Mouse (Mus musculus): ENCODE data around the gene Hoxd9. TPM values are rescaled to one million over a fixed set of nuclear protein-coding genes. Genes with fewer than 3 reads are reported as not detected.

Hoxd9 gene
- polyA plus RNA-seq, 1 experiment: 0.15 TPM

- WGBS: 4% methylated on average over 78 of the region's 78 CpGs
- no peak for DNase-seq (ENCODE audit: low read depth, low spot score)
Observed at GRCm38 (mm10) chr2:74681594-74682531, 15.7 kb upstream of the Hoxd9 start.

GRCm38 (mm10) chr2:74682796-74683195, 14.7 kb upstream of the Hoxd9 start:
- DNase-seq (ENCODE audit: low read depth, low spot score): no peak
- WGBS: 3% methylated on average over 51 of the region's 51 CpGs

GRCm38 (mm10) chr2:74683471-74683951, 14.0 kb upstream of the Hoxd9 start:
- 4% methylated on average over 18 of the region's 18 CpGs for WGBS
- no peak for DNase-seq (ENCODE audit: low read depth, low spot score)

GRCm38 (mm10) chr2:74684106-74684505, 13.4 kb upstream of the Hoxd9 start:
- 30% methylated on average over 12 of the region's 12 CpGs for WGBS
- DNase-seq (ENCODE audit: low read depth, low spot score): no peak

- 48% methylated on average over 4 of the region's 4 CpGs for WGBS
- no peak for DNase-seq (ENCODE audit: low read depth, low spot score)
Observed at GRCm38 (mm10) chr2:74685059-74685603, 12.4 kb upstream of the Hoxd9 start.

GRCm38 (mm10) chr2:74686301-74686987, 11.1 kb upstream of the Hoxd9 start:
- 12% methylated on average over 17 of the region's 17 CpGs for WGBS
- no peak for DNase-seq (ENCODE audit: low read depth, low spot score)

- no peak for DNase-seq (ENCODE audit: low read depth, low spot score)
Observed at GRCm38 (mm10) chr2:74686988-74687697, 10.4 kb upstream of the Hoxd9 start.

GRCm38 (mm10) chr2:74687698-74688555, 9.6 kb upstream of the Hoxd9 start:
- WGBS: 13% methylated on average over 31 of the region's 31 CpGs
- no peak for DNase-seq (ENCODE audit: low read depth, low spot score)

More at GRCm38 (mm10) chr2:74686988-74687697, 10.4 kb upstream of the Hoxd9 start:
- 11% methylated on average over 27 of the region's 27 CpGs for WGBS

- 23% methylated on average over 12 of the region's 12 CpGs for WGBS
- no peak for DNase-seq (ENCODE audit: low read depth, low spot score)
Observed at GRCm38 (mm10) chr2:74688795-74689573, 8.5 kb upstream of the Hoxd9 start.

GRCm38 (mm10) chr2:74689574-74690337, 7.8 kb upstream of the Hoxd9 start:
- 7% methylated on average over 24 of the region's 24 CpGs for WGBS
- DNase-seq (ENCODE audit: low read depth, low spot score): no peak

GRCm38 (mm10) chr2:74690338-74690716, 7.2 kb upstream of the Hoxd9 start:
- DNase-seq (ENCODE audit: low read depth, low spot score): no peak
- WGBS: 23% methylated on average over 8 of the region's 8 CpGs

- WGBS: 9% methylated on average over 56 of the region's 56 CpGs
- no peak for DNase-seq (ENCODE audit: low read depth, low spot score)
Observed at GRCm38 (mm10) chr2:74691022-74691951, 6.2 kb upstream of the Hoxd9 start, which contains the start of gene Hoxd10. Gene Hoxd10, plus strand, starts transcription at chr2:74691924.

- WGBS: 10% methylated on average over 35 of the region's 35 CpGs
- no peak for DNase-seq (ENCODE audit: low read depth, low spot score)
Observed at GRCm38 (mm10) chr2:74691995-74692807, 5.3 kb upstream of the Hoxd9 start.

- no peak for DNase-seq (ENCODE audit: low read depth, low spot score)
- 24% methylated on average over 20 of the region's 20 CpGs for WGBS
Observed at GRCm38 (mm10) chr2:74692808-74693431, 4.6 kb upstream of the Hoxd9 start.

- WGBS: 41% methylated on average over 4 of the region's 4 CpGs
- no peak for DNase-seq (ENCODE audit: low read depth, low spot score)
Observed at GRCm38 (mm10) chr2:74693432-74693827, 4.1 kb upstream of the Hoxd9 start.

All from large intestine, adult 2 months (tissue).